In genomic region chr7:27092038-27092703, GRCm38 (mm10) we compare ENCODE assay signal across 26 mouse cellular contexts. TPM values are rescaled to one million over a fixed set of nuclear protein-coding genes. Genes with fewer than 3 reads are reported as not detected.
DNase-seq lines count a peak whose midpoint lies in the region; ATAC-seq and TF ChIP-seq lines count a peak whose summit lies in the region.
"Had no signal": no experiment of that assay in that cellular context is flagged by ENCODE, and none has a peak within 500 bp of the region (broad histone marks: within the 10 kb centered on the region; RNA-seq: fewer than 3 reads in every experiment).

No protein-coding gene starts in this region.

- H3K9ac ChIP-seq in stomach, embryonic 14.5 days (replicated peaks; ENCODE audit: low read depth, low read length): no peak overlapping the region
- H3K9ac ChIP-seq: embryonic facial prominence, embryonic 12.5 days; forebrain, embryonic 12.5 days; heart, embryonic 15.5 days; hindbrain, embryonic 13.5 days had no signal

- DNase-seq in lung, adult 18-20 months: peak; percentile 18 to 46
- DNase-seq in lung, postnatal 14 days: no peak
- DNase-seq in urinary bladder, postnatal 36 days (ENCODE audit: low spot score in 2 of 2): peak; percentile 6 to 20
- no peak for DNase-seq in urinary bladder, postnatal 4 days (ENCODE audit: low spot score in 2 of 2)
- DNase-seq in cerebellum, adult 2 months: no peak
- no peak for DNase-seq in MN1 (ENCODE audit: low spot score)
- DNase-seq: adrenal gland, postnatal 25 days; cerebellum, adult 8-10 months; cerebellum, postnatal 14 days; embryo, embryonic 11 days; gastrocnemius, postnatal 10 days; heart, postnatal 14 days had no signal

- H3K4me1 ChIP-seq in stomach, embryonic 14.5 days (ENCODE audit: control insufficient read depth, insufficient read depth, low read length): no peaks in the 10 kb centered on the region
- H3K4me1 ChIP-seq in cerebellum, adult 2 months (ENCODE audit: control insufficient read depth, insufficient read depth, low read length): no peaks in the 10 kb centered on the region
- H3K4me1 ChIP-seq: embryonic facial prominence, embryonic 12.5 days; forebrain, embryonic 12.5 days; heart, embryonic 15.5 days; hindbrain, embryonic 13.5 days had no signal

- H3K27ac ChIP-seq in stomach, embryonic 14.5 days (ENCODE audit: low read length): peak overlapping the region; percentile 79
- H3K27ac ChIP-seq in cerebellum, adult 2 months (ENCODE audit: insufficient read depth, low read length): no peak overlapping the region
- H3K27ac ChIP-seq: embryonic facial prominence, embryonic 12.5 days; forebrain, embryonic 12.5 days; heart, embryonic 15.5 days; hindbrain, embryonic 13.5 days had no signal

- TF ChIP-seq CTCF in cerebellum, adult 2 months (IDR thresholded peaks at IDR 0.05; ENCODE audit: borderline replicate concordance, insufficient read depth, low read depth, low read length): no peak

- WGBS in stomach, embryonic 14.5 days: 46% methylated on average over 7 of the region's 7 CpGs
- WGBS in cerebellum, adult 2 months: 64% methylated on average over 7 of the region's 7 CpGs

- ATAC-seq in stomach, embryonic 14.5 days (ENCODE audit: insufficient number of reproducible peaks, insufficient read depth, low FRiP score, low read depth): peak; percentile 73
- ATAC-seq in megakaryocyte, adult 5-6 weeks (ENCODE audit: poor library complexity, severe bottlenecking): no peak
- ATAC-seq: activated CD4-positive, CD25-positive, alpha-beta regulatory T cell, adult 4 months; forebrain, embryonic 16.5 days; Patski had no signal

- no peak overlapping the region for H3K4me3 ChIP-seq in stomach, embryonic 14.5 days (ENCODE audit: low read depth, low read length)
- H3K4me3 ChIP-seq in cerebellum, adult 2 months (replicated peaks; ENCODE audit: insufficient read depth, low read depth, low read length): no peak overlapping the region
- H3K4me3 ChIP-seq: embryonic facial prominence, embryonic 12.5 days; forebrain, embryonic 12.5 days; heart, embryonic 15.5 days; hindbrain, embryonic 13.5 days had no signal

- H3K27me3 ChIP-seq in stomach, embryonic 14.5 days (ENCODE audit: control insufficient read depth, insufficient read depth, low read length): no peaks in the 10 kb centered on the region
- no peaks in the 10 kb centered on the region for H3K27me3 ChIP-seq in cerebellum, adult 2 months (ENCODE audit: control insufficient read depth, insufficient read depth, low read length)
- H3K27me3 ChIP-seq: embryonic facial prominence, embryonic 12.5 days; forebrain, embryonic 12.5 days; heart, embryonic 15.5 days; hindbrain, embryonic 13.5 days; Patski had no signal

- H3K9me3 ChIP-seq in stomach, embryonic 14.5 days (ENCODE audit: control insufficient read depth, low read depth, low read length): no peaks in the 10 kb centered on the region
- H3K9me3 ChIP-seq: embryonic facial prominence, embryonic 12.5 days; forebrain, embryonic 12.5 days; heart, embryonic 15.5 days had no signal

- TF ChIP-seq POLR2A in cerebellum, adult 2 months (IDR thresholded peaks at IDR 0.05; ENCODE audit: borderline replicate concordance, insufficient read depth, low read length): no peak

- no peaks in the 10 kb centered on the region for H3K36me3 ChIP-seq in stomach, embryonic 14.5 days (ENCODE audit: control insufficient read depth, insufficient read depth, low read length)
- H3K36me3 ChIP-seq: embryonic facial prominence, embryonic 12.5 days; forebrain, embryonic 12.5 days; heart, embryonic 15.5 days; hindbrain, embryonic 13.5 days had no signal

- no peak overlapping the region for H3K4me2 ChIP-seq in stomach, embryonic 14.5 days (replicated peaks; ENCODE audit: low read depth, low read length)
- H3K4me2 ChIP-seq: embryonic facial prominence, embryonic 12.5 days; forebrain, embryonic 12.5 days; heart, embryonic 11.5 days; heart, embryonic 15.5 days; hindbrain, embryonic 13.5 days had no signal

RNA-seq across cellular contexts. Expression of gene Cyp2f2, which starts 27.5 kb away (rescaled TPM):
- 22.5 and 32.1 TPM in 2 replicates for polyA plus RNA-seq in stomach, embryonic 14.5 days (2014; fragmentation: Nextera tagmentation; extraction: Ambion mirVana)
- 0.10 and 0.73 TPM in 2 replicates for polyA plus RNA-seq in cerebellum, adult 2 months (2012; rRNA removed)
- not detected in 2 replicates for total RNA-seq in megakaryocyte, adult 5-6 weeks (2015)
- not detected in 2 replicates for total RNA-seq in megakaryocyte, adult 5-6 weeks (2017)
- total RNA-seq: common myeloid progenitor, adult 5-6 weeks; hematopoietic stem cell, adult 5-6 weeks; MEL had no signal
- polyA plus RNA-seq: activated CD4-positive, CD25-positive, alpha-beta regulatory T cell, adult 4 months; C2C12; forebrain, embryonic 12.5 days; forebrain, embryonic 16.5 days; heart, embryonic 11.5 days; Patski had no signal

Comparison
In these comparisons a context has a peak if more than half of its experiments do, and no peak if none do; other contexts are left out.
1. DNase-seq: peak in lung, adult 18-20 months (2 of 2) and urinary bladder, postnatal 36 days (2 of 2); none in lung, postnatal 14 days (single experiment), urinary bladder, postnatal 4 days (0 of 2), cerebellum, adult 2 months (0 of 2) and MN1 (single experiment).
2. RNA of gene Cyp2f2, which starts 27.5 kb away (polyA plus RNA-seq): 22.5 to 32.1 TPM in stomach, embryonic 14.5 days; 0.10 to 0.73 TPM in cerebellum, adult 2 months; every median in the first group is over 10 times any median in the second.